Mouse (Mus musculus): ENCODE measurements around the gene Trabd.

Trabd gene

DNA sequence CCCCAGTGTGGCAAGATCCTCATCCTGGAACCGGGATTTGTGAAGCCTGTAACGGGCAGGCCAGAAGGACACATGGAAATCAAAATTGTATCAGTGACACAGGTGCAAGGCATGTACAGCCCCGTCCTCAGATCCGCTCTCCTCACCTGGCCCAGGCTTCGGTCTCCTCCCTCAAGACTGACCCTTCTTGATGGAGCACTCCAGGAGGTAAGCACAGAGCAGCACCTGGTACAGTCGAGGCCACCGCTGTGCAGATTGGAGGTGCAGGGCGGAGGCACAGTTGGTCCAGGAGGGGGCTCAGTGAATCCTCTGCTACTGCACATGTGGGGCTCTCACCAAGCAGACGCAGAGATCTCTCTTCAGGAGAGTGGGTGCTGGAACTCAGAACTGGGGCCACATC is 50.4 kb downstream of the Trabd start:
- DNase-seq (ENCODE audit: low read depth, low spot score): no peak

GRCm38 (mm10) chr15:89126622-89127021 is 51.7 kb downstream of the Trabd start:
- no peak for DNase-seq (ENCODE audit: low read depth, low spot score)

DNA sequence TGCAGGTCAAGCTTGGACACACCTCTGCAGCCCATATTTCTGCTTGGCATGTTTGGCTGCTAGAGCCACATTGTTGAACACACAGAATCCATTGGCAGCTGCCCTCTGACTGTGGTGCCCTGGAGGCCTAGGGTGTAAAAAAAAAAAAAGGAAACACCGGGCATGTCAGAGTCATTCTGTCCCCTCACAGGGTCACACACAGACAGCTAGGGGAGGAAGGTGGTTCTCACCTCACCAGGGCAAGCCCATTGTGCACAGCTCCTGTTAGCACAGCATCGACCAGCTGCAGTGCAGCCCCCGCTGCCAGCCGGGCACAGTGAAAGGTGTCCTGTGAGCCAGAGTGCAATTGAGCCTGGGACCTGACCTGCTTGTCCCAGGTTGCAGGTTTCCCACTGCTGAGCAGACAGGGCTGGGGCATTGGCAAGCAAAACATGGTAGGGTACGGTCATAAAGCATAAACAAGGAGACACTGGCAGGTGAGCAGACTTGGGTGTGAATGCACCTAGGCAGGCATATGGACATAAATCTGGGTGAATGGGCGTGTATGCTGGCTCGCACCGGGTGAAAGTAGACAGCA is 52.5 kb downstream of the Trabd start:
- no peak for DNase-seq (ENCODE audit: low read depth, low spot score)

GRCm38 (mm10) chr15:89128382-89129350 is 53.7 kb downstream of the Trabd start, which contains the start of gene Hdac10:
Hdac10 (minus strand) TSS chr15:89128700.
- peak; percentile 88 for DNase-seq (ENCODE audit: low read depth, low spot score)

- DNase-seq (ENCODE audit: low read depth, low spot score): no peak
These were observed 55.3 kb downstream of the Trabd start for GRCm38 (mm10) chr15:89130245-89130644.

- no peak for DNase-seq (ENCODE audit: low read depth, low spot score)
These were observed 56.4 kb downstream of the Trabd start for GRCm38 (mm10) chr15:89131316-89131715.

Data from ZHBTc4 (cell line).